Comparison of ENCODE assay signal across 11 mouse cellular contexts in genomic region chr17:81667935-81668334, GRCm38 (mm10).
DNase-seq lines count a peak whose midpoint lies in the region; ATAC-seq lines count a peak whose summit lies in the region.
"Had no signal": no experiment of that assay in that cellular context is flagged by ENCODE, and none has a peak within 500 bp of the region (broad histone marks: within the 10 kb centered on the region; RNA-seq: fewer than 3 reads in every experiment).

No protein-coding gene starts in this region.

- peak overlapping the region; percentile 73; the same call in 1 of the 2 replicates for H3K4me3 ChIP-seq in hindbrain, embryonic 10.5 days
- H3K4me3 ChIP-seq in hindbrain, embryonic 11.5 days (ENCODE audit: low read depth, low read length): no peak overlapping the region
- no peak overlapping the region for H3K4me3 ChIP-seq in embryonic facial prominence, embryonic 12.5 days
- peak overlapping the region; percentile 61 for H3K4me3 ChIP-seq in hindbrain, embryonic 14.5 days (replicated peaks; ENCODE audit: low read length)
- H3K4me3 ChIP-seq in midbrain, embryonic 16.5 days (ENCODE audit: low read depth, low read length): peak overlapping the region; percentile 78

- no peak overlapping the region for H3K27ac ChIP-seq in hindbrain, embryonic 10.5 days
- no peak overlapping the region for H3K27ac ChIP-seq in hindbrain, embryonic 11.5 days (ENCODE audit: low read depth, low read length)
- H3K27ac ChIP-seq in embryonic facial prominence, embryonic 12.5 days: no peak overlapping the region
- H3K27ac ChIP-seq in hindbrain, embryonic 14.5 days: peak overlapping the region; percentile 93
- H3K27ac ChIP-seq in midbrain, embryonic 16.5 days (ENCODE audit: low read length): peak overlapping the region; percentile 19; the same call in 1 of the 2 replicates

- DNase-seq in hindbrain, embryonic 10.5 days (ENCODE audit: low spot score): no peak
- no peak for DNase-seq in hindbrain, embryonic 11.5 days (ENCODE audit: low spot score)
- no peak for DNase-seq in hindbrain, embryonic 14.5 days (ENCODE audit: low spot score)
- DNase-seq in urinary bladder, adult 2 months (ENCODE audit: low spot score): no peak
- DNase-seq in thymus, adult 18-20 months: no peak
- no peak for DNase-seq in kidney, postnatal 36 days
- DNase-seq: gastrocnemius, postnatal 14 days; layer of hippocampus, postnatal 36 days; thymus, postnatal 36 days had no signal

- no peak overlapping the region for H3K9ac ChIP-seq in hindbrain, embryonic 11.5 days (ENCODE audit: low read depth, low read length)
- H3K9ac ChIP-seq in embryonic facial prominence, embryonic 12.5 days: no peak overlapping the region; the same call in 1 of the 2 replicates
- peak overlapping the region; percentile 76 for H3K9ac ChIP-seq in hindbrain, embryonic 14.5 days
- H3K9ac ChIP-seq in midbrain, embryonic 16.5 days (ENCODE audit: low read depth, low read length): peak overlapping the region; percentile 99

- no peak for ATAC-seq in hindbrain, embryonic 11.5 days (ENCODE audit: low FRiP score)
- ATAC-seq in embryonic facial prominence, embryonic 12.5 days (ENCODE audit: insufficient number of reproducible peaks, insufficient read depth, low FRiP score, low TSS enrichment): no peak
- no peak for ATAC-seq in hindbrain, embryonic 14.5 days (ENCODE audit: low FRiP score)
- ATAC-seq in midbrain, embryonic 16.5 days: no peak

- WGBS in hindbrain, embryonic 10.5 days: 70% methylated on average over 2 of the region's 2 CpGs
- 65% methylated on average over 2 of the region's 2 CpGs for WGBS in hindbrain, embryonic 11.5 days
- WGBS in embryonic facial prominence, embryonic 12.5 days: 63% methylated on average over 2 of the region's 2 CpGs
- WGBS in hindbrain, embryonic 14.5 days: 61% methylated on average over 2 of the region's 2 CpGs
- WGBS in midbrain, embryonic 16.5 days: 48% methylated on average over 2 of the region's 2 CpGs

- H3K36me3 ChIP-seq in hindbrain, embryonic 10.5 days: no peaks in the 10 kb centered on the region
- H3K36me3 ChIP-seq in hindbrain, embryonic 11.5 days (ENCODE audit: control insufficient read depth, insufficient read depth, low read length): no peaks in the 10 kb centered on the region
- H3K36me3 ChIP-seq in embryonic facial prominence, embryonic 12.5 days: no peaks in the 10 kb centered on the region
- no peaks in the 10 kb centered on the region for H3K36me3 ChIP-seq in hindbrain, embryonic 14.5 days (replicated peaks; ENCODE audit: control insufficient read depth, insufficient read depth)
- no peaks in the 10 kb centered on the region for H3K36me3 ChIP-seq in midbrain, embryonic 16.5 days (ENCODE audit: control insufficient read depth, insufficient read depth, low read length)

- H3K27me3 ChIP-seq in hindbrain, embryonic 10.5 days (ENCODE audit: insufficient read depth, poor library complexity, severe bottlenecking): peaks cover 34% of the 10 kb centered on the region
- peaks cover 12% of the 10 kb centered on the region for H3K27me3 ChIP-seq in hindbrain, embryonic 11.5 days (ENCODE audit: control insufficient read depth, insufficient read depth, low read length)
- H3K27me3 ChIP-seq in embryonic facial prominence, embryonic 12.5 days: peaks cover 22% of the 10 kb centered on the region
- peaks cover 18% of the 10 kb centered on the region; the same call in 1 of the 2 replicates for H3K27me3 ChIP-seq in hindbrain, embryonic 14.5 days (ENCODE audit: control insufficient read depth, insufficient read depth, low read length)
- H3K27me3 ChIP-seq in midbrain, embryonic 16.5 days (ENCODE audit: control insufficient read depth, insufficient read depth, low read depth, low read length): peaks cover 10% of the 10 kb centered on the region

- H3K4me1 ChIP-seq in hindbrain, embryonic 10.5 days (replicated peaks): peaks cover 25% of the 10 kb centered on the region
- no peaks in the 10 kb centered on the region; the same call in 1 of the 2 replicates for H3K4me1 ChIP-seq in hindbrain, embryonic 11.5 days (replicated peaks; ENCODE audit: control insufficient read depth, insufficient read depth, low read length)
- H3K4me1 ChIP-seq in embryonic facial prominence, embryonic 12.5 days: peaks cover 4% of the 10 kb centered on the region; the same call in 1 of the 2 replicates
- peaks cover 37% of the 10 kb centered on the region for H3K4me1 ChIP-seq in hindbrain, embryonic 14.5 days (replicated peaks; ENCODE audit: control insufficient read depth, insufficient read depth, low read length)
- H3K4me1 ChIP-seq in midbrain, embryonic 16.5 days (ENCODE audit: control insufficient read depth, insufficient read depth, low read length): peaks cover 25% of the 10 kb centered on the region

- H3K9me3 ChIP-seq in hindbrain, embryonic 10.5 days: no peaks in the 10 kb centered on the region
- no peaks in the 10 kb centered on the region for H3K9me3 ChIP-seq in hindbrain, embryonic 11.5 days (ENCODE audit: control insufficient read depth, low read length)
- no peaks in the 10 kb centered on the region for H3K9me3 ChIP-seq in embryonic facial prominence, embryonic 12.5 days
- H3K9me3 ChIP-seq in hindbrain, embryonic 14.5 days (ENCODE audit: control insufficient read depth, low read length): no peaks in the 10 kb centered on the region
- H3K9me3 ChIP-seq in midbrain, embryonic 16.5 days (replicated peaks; ENCODE audit: control insufficient read depth, low read length, poor library complexity, severe bottlenecking): no peaks in the 10 kb centered on the region

- H3K4me2 ChIP-seq in hindbrain, embryonic 11.5 days (replicated peaks; ENCODE audit: low read depth, low read length): no peak overlapping the region; the same call in 1 of the 2 replicates
- H3K4me2 ChIP-seq in embryonic facial prominence, embryonic 12.5 days (replicated peaks): peak overlapping the region; percentile 92
- H3K4me2 ChIP-seq in hindbrain, embryonic 14.5 days (replicated peaks): peak overlapping the region; percentile 74
- peak overlapping the region; percentile 78 for H3K4me2 ChIP-seq in midbrain, embryonic 16.5 days (ENCODE audit: low read length)

Comparison
In these comparisons a context has a peak if more than half of its experiments do, and no peak if none do; other contexts are left out.
1. H3K27ac ChIP-seq: peak in hindbrain, embryonic 14.5 days (single experiment) and midbrain, embryonic 16.5 days (single experiment); none in hindbrain, embryonic 10.5 days (single experiment), hindbrain, embryonic 11.5 days (single experiment) and embryonic facial prominence, embryonic 12.5 days (single experiment).
2. H3K4me3 ChIP-seq: peak in hindbrain, embryonic 10.5 days (single experiment), hindbrain, embryonic 14.5 days (single experiment) and midbrain, embryonic 16.5 days (single experiment); none in hindbrain, embryonic 11.5 days (single experiment) and embryonic facial prominence, embryonic 12.5 days (single experiment).
3. H3K9ac ChIP-seq: peak in hindbrain, embryonic 14.5 days (single experiment) and midbrain, embryonic 16.5 days (single experiment); none in hindbrain, embryonic 11.5 days (single experiment) and embryonic facial prominence, embryonic 12.5 days (single experiment).